ENCODE assay signal across 17 mouse cellular contexts in the genomic region with DNA sequence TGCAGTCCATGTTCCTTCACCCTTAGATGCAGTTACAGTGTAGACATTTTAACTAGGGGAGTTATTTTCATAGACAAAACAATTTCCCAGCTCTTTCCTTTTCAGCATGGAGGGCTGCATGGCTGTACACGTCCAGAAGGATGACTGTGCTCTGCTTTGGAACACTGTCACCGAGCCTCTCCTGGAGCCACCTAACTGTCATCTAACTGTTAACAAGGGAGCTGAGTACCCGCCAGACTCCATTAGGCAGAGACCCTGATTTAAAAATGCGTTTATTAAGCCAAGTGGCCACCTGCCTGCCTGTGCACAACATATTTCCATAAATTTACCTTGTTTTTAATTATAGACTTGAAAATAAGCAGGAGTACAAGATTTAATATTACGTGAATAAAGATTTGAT.
DNase-seq lines count a peak whose midpoint lies in the region; ATAC-seq and TF ChIP-seq lines count a peak whose summit lies in the region.
"Had no signal": no experiment of that assay in that cellular context is flagged by ENCODE, and none has a peak within 500 bp of the region (broad histone marks: within the 10 kb centered on the region; RNA-seq: fewer than 3 reads in every experiment).

No protein-coding gene starts in this region.

- 58% methylated on average over 5 of the region's 5 CpGs for WGBS in forebrain, embryonic 13.5 days
- 71% methylated on average over 5 of the region's 5 CpGs for WGBS in forebrain, embryonic 12.5 days
- 36% methylated on average over 5 of the region's 5 CpGs for WGBS in forebrain, embryonic 15.5 days
- 86% methylated on average over 5 of the region's 5 CpGs for whole genome bisulfite sequencing in forebrain, embryonic 11.5 days
- WGBS in hindbrain, postnatal 0 days, result 49% methylated on average over 5 of the region's 5 CpGs

- H3K27me3 ChIP-seq in forebrain, embryonic 13.5 days, result no peaks in the 10 kb centered on the region
- H3K27me3 ChIP-seq in forebrain, embryonic 12.5 days, result no peaks in the 10 kb centered on the region; the same call in 1 of the 2 replicates
- no peaks in the 10 kb centered on the region for H3K27me3 ChIP-seq in forebrain, embryonic 15.5 days
- H3K27me3 ChIP-seq in forebrain, embryonic 11.5 days (ENCODE audit: control insufficient read depth, insufficient read depth, low read length), result no peaks in the 10 kb centered on the region
- no peaks in the 10 kb centered on the region for H3K27me3 ChIP-seq in hindbrain, postnatal 0 days (ENCODE audit: insufficient read depth, low read length)

- ATAC-seq in forebrain, embryonic 13.5 days, result peak; percentile 39
- ATAC-seq in forebrain, embryonic 12.5 days (ENCODE audit: low FRiP score), result no peak
- ATAC-seq in forebrain, embryonic 15.5 days (replicated peaks), result peak; percentile 63; the same call in 1 of the 2 replicates
- ATAC-seq in forebrain, embryonic 11.5 days (replicated peaks; ENCODE audit: low FRiP score), result no peak
- no peak for ATAC-seq in hindbrain, postnatal 0 days
- ATAC-seq: CD4-positive, CD25-positive, alpha-beta regulatory T cell, adult 4 months had no signal

- no peak for DNase-seq in forebrain, embryonic 11.5 days (ENCODE audit: low spot score)
- DNase-seq in ES-E14 (ENCODE audit: low read depth, low spot score), result no peak
- no peak for DNase-seq in hindbrain, postnatal 0 days (ENCODE audit: low spot score)
- DNase-seq: adrenal gland, adult 2 months; adrenal gland, postnatal 10 days; adrenal gland, postnatal 25 days; B cell, adult 2 months; cerebellum, adult 11-12 months; cerebellum, adult 2 months; cerebellum, adult 9-10 months; cerebellum, postnatal 25 days had no signal

- in situ Hi-C loops in ES-E14 (cut with MboI; ENCODE audit: low sequenced_read_pairs in 2 of 2, unreplicated experiment in 2 of 2), result no loop called here

- no peak overlapping the region for H3K9ac ChIP-seq in forebrain, embryonic 13.5 days
- no peak overlapping the region for H3K9ac ChIP-seq in forebrain, embryonic 12.5 days
- no peak overlapping the region for H3K9ac ChIP-seq in forebrain, embryonic 15.5 days (replicated peaks)
- no peak overlapping the region for H3K9ac ChIP-seq in forebrain, embryonic 11.5 days (ENCODE audit: low read length)
- H3K9ac ChIP-seq in ES-E14 (ENCODE audit: insufficient read depth, low read depth, low read length, poor library complexity, severe bottlenecking), result no peak overlapping the region
- no peak overlapping the region for H3K9ac ChIP-seq in hindbrain, postnatal 0 days (replicated peaks; ENCODE audit: low read length)
- H3K9ac ChIP-seq: embryonic facial prominence, embryonic 12.5 days had no signal

- TF ChIP-seq CTCF in hindbrain, postnatal 0 days (IDR thresholded peaks at IDR 0.05; ENCODE audit: low read depth), result no peak

- H3K4me1 ChIP-seq in forebrain, embryonic 13.5 days, result peaks cover 61% of the 10 kb centered on the region
- H3K4me1 ChIP-seq in forebrain, embryonic 12.5 days, result peaks cover 37% of the 10 kb centered on the region
- peaks cover 64% of the 10 kb centered on the region for H3K4me1 ChIP-seq in forebrain, embryonic 15.5 days
- peaks cover 16% of the 10 kb centered on the region; the same call in 1 of the 2 replicates for H3K4me1 ChIP-seq in forebrain, embryonic 11.5 days (replicated peaks; ENCODE audit: control insufficient read depth, insufficient read depth, low read length)
- peaks cover 2 to 39% of the 10 kb centered on the region in 2 experiments; a peak in 2 of 4 replicates for H3K4me1 ChIP-seq in ES-E14 (ENCODE audit: control insufficient read depth in 2 of 2, insufficient read depth in 2 of 2, low read length in 2 of 2, poor library complexity in 1 of 2)
- peaks cover 5% of the 10 kb centered on the region for H3K4me1 ChIP-seq in hindbrain, postnatal 0 days (ENCODE audit: insufficient read depth, low read length)

- H3K4me3 ChIP-seq in forebrain, embryonic 13.5 days, result no peak overlapping the region
- H3K4me3 ChIP-seq in forebrain, embryonic 12.5 days (replicated peaks), result no peak overlapping the region
- no peak overlapping the region for H3K4me3 ChIP-seq in forebrain, embryonic 15.5 days
- H3K4me3 ChIP-seq in forebrain, embryonic 11.5 days (ENCODE audit: low read depth, low read length), result no peak overlapping the region
- no peak overlapping the region for H3K4me3 ChIP-seq in ES-E14 (ENCODE audit: insufficient read depth in 1 of 2, low read depth in 1 of 2, low read length in 2 of 2, poor library complexity in 1 of 2, severe bottlenecking in 1 of 2)
- H3K4me3 ChIP-seq in hindbrain, postnatal 0 days (ENCODE audit: low read length), result no peak overlapping the region
- H3K4me3 ChIP-seq: embryonic facial prominence, embryonic 10.5 days; embryonic facial prominence, embryonic 12.5 days had no signal

- no peaks in the 10 kb centered on the region for H3K9me3 ChIP-seq in forebrain, embryonic 13.5 days (replicated peaks)
- H3K9me3 ChIP-seq in forebrain, embryonic 12.5 days, result no peaks in the 10 kb centered on the region
- H3K9me3 ChIP-seq in forebrain, embryonic 15.5 days, result no peaks in the 10 kb centered on the region
- H3K9me3 ChIP-seq in forebrain, embryonic 11.5 days (ENCODE audit: control insufficient read depth, low read length), result no peaks in the 10 kb centered on the region
- no peaks in the 10 kb centered on the region for H3K9me3 ChIP-seq in ES-E14 (ENCODE audit: control insufficient read depth, insufficient read depth, low read depth, low read length)
- H3K9me3 ChIP-seq in hindbrain, postnatal 0 days (ENCODE audit: low read length), result no peaks in the 10 kb centered on the region
- H3K9me3 ChIP-seq: embryonic facial prominence, embryonic 10.5 days; embryonic facial prominence, embryonic 12.5 days had no signal

- peak overlapping the region; percentile 48; the same call in 1 of the 2 replicates for H3K27ac ChIP-seq in forebrain, embryonic 13.5 days
- H3K27ac ChIP-seq in forebrain, embryonic 12.5 days, result no peak overlapping the region
- H3K27ac ChIP-seq in forebrain, embryonic 15.5 days (replicated peaks), result peak overlapping the region; percentile 51
- H3K27ac ChIP-seq in forebrain, embryonic 11.5 days (ENCODE audit: low read depth, low read length), result no peak overlapping the region
- H3K27ac ChIP-seq in ES-E14 (ENCODE audit: insufficient read depth, low read depth, low read length, poor library complexity, severe bottlenecking), result peak overlapping the region; percentile 68; the same call in 1 of the 2 replicates
- H3K27ac ChIP-seq in hindbrain, postnatal 0 days, result no peak overlapping the region
- H3K27ac ChIP-seq: embryonic facial prominence, embryonic 10.5 days; embryonic facial prominence, embryonic 12.5 days had no signal

- no peak overlapping the region for H3K4me2 ChIP-seq in forebrain, embryonic 13.5 days
- H3K4me2 ChIP-seq in forebrain, embryonic 12.5 days, result no peak overlapping the region
- no peak overlapping the region for H3K4me2 ChIP-seq in forebrain, embryonic 15.5 days (replicated peaks)
- no peak overlapping the region for H3K4me2 ChIP-seq in forebrain, embryonic 11.5 days (ENCODE audit: low read depth, low read length, severe bottlenecking)
- H3K4me2 ChIP-seq in hindbrain, postnatal 0 days (ENCODE audit: low read depth, low read length), result no peak overlapping the region
- H3K4me2 ChIP-seq: embryonic facial prominence, embryonic 12.5 days had no signal

- no peaks in the 10 kb centered on the region for H3K36me3 ChIP-seq in forebrain, embryonic 13.5 days (ENCODE audit: poor library complexity, severe bottlenecking)
- H3K36me3 ChIP-seq in forebrain, embryonic 12.5 days (replicated peaks), result no peaks in the 10 kb centered on the region
- no peaks in the 10 kb centered on the region for H3K36me3 ChIP-seq in forebrain, embryonic 15.5 days
- no peaks in the 10 kb centered on the region for H3K36me3 ChIP-seq in forebrain, embryonic 11.5 days (ENCODE audit: control insufficient read depth, insufficient read depth, low read length)
- H3K36me3 ChIP-seq in ES-E14 (ENCODE audit: control insufficient read depth, insufficient read depth, low read length, poor library complexity, severe bottlenecking), result no peaks in the 10 kb centered on the region
- H3K36me3 ChIP-seq in hindbrain, postnatal 0 days (ENCODE audit: insufficient read depth, low read length), result no peaks in the 10 kb centered on the region
- H3K36me3 ChIP-seq: embryonic facial prominence, embryonic 10.5 days; embryonic facial prominence, embryonic 12.5 days had no signal

TF ChIP-seq in ES-E14, 5 proteins besides CTCF, POLR2A, EP300 and RAD21:
- no peak for TF ChIP-seq ZC3H11A (IDR thresholded peaks at IDR 0.05; ENCODE audit: borderline replicate concordance, low read depth, low read length)
- no peak for TF ChIP-seq ZNF384 (IDR thresholded peaks at IDR 0.05; ENCODE audit: low read depth, low read length)
- TF ChIP-seq MAFK (IDR thresholded peaks at IDR 0.05; ENCODE audit: insufficient read depth, low read depth, low read length), result no peak
- TF ChIP-seq CHD2 (IDR thresholded peaks at IDR 0.05; ENCODE audit: low read depth, low read length), result no peak
- no peak for TF ChIP-seq HCFC1 (IDR thresholded peaks at IDR 0.05; ENCODE audit: borderline replicate concordance, insufficient read depth, low read length)

Comparison
In these comparisons a context has a peak if more than half of its experiments do, and no peak if none do; other contexts are left out.
1. ATAC-seq: peak in forebrain, embryonic 13.5 days (single experiment) and forebrain, embryonic 15.5 days (single experiment); none in forebrain, embryonic 12.5 days (single experiment), forebrain, embryonic 11.5 days (single experiment) and hindbrain, postnatal 0 days (single experiment).
2. H3K27ac ChIP-seq: peak in forebrain, embryonic 13.5 days (single experiment), forebrain, embryonic 15.5 days (single experiment) and ES-E14 (single experiment); none in forebrain, embryonic 12.5 days (single experiment), forebrain, embryonic 11.5 days (single experiment) and hindbrain, postnatal 0 days (single experiment).